Mouse (Mus musculus): ENCODE measurements at regions not wholly inside any gene's neighbourhood (a gene's known extent, or its start where the extent isn't known, plus 50 kb on each side); places are given as distances from the start of the nearest gene placed in this dataset.

DNA sequence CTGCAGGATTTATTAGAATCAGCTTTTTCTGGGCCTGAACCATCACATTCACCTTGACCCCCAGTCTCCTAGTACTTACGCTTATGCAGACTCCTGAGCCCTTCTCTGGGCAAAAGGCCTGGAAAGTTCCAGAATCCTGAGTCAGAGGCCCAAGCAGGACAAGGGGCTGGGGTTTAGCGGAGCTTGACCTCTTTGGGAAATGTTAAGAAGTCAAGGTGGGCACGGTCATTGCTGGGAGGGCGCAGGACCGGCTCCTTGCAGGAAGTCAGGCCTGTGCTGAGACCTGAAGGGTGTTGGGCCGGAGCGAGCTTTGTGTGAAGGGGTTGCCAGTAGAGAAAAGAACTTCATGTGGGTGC, 127.9 kb upstream of the Mvb12b start:
- no peak for TF ChIP-seq CTCF (IDR thresholded peaks at IDR 0.05; ENCODE audit: low read depth, low read length)
- no peak for TF ChIP-seq GATA1 (IDR thresholded peaks at IDR 0.05; ENCODE audit: borderline replicate concordance, low read length)
- TF ChIP-seq POLR2AphosphoS5 (IDR thresholded peaks at IDR 0.05; ENCODE audit: insufficient replicate concordance, low read depth, low read length): no peak
- no peak for TF ChIP-seq TAL1 (conservative IDR thresholded peaks at IDR 0.05; ENCODE audit: low read depth, low read length)
